Mouse (Mus musculus) liver, embryonic 14.5 days (tissue): ENCODE measurements around the gene Prkn. TPM values are rescaled to one million over a fixed set of nuclear protein-coding genes. Genes with fewer than 3 reads are reported as not detected.

Experiments
- ATAC-seq: fragments of 200-750 bp; cut with Nextera tagmentation; 2 replicates; pipeline ENCODE4 v1.8.0; 2017; ENCODE audit warnings: moderate number of reproducible peaks, mild to moderate bottlenecking, moderate library complexity; ENCODE audit not compliant: insufficient read depth
- DNase-seq, 3 experiments: peaks; one replicate each; pipeline ENCODE4 v3.0.0-alpha.2; 2012 to 2013; ENCODE audit warnings: low read depth in 3 of 3, low spot score in 3 of 3
- H3K27ac ChIP-seq: fragments of 300-500 bp; sonication (generic); 2 replicates; pipeline ENCODE4 v1.5.1; 2014; ENCODE audit warnings: moderate library complexity, mild to moderate bottlenecking, control low read depth, inconsistent platforms
- H3K27me3 ChIP-seq: fragments of 300-500 bp; sonication (generic); 2 replicates; pipeline ENCODE4 v1.6.1; 2014; ENCODE audit warnings: mild to moderate bottlenecking, low read length, moderate library complexity; ENCODE audit not compliant: control insufficient read depth, insufficient read depth
- H3K36me3 ChIP-seq: fragments of 300-500 bp; sonication (generic); replicated peaks from 2 replicates; pipeline ENCODE4 v1.6.1; 2014; ENCODE audit warnings: low read depth; ENCODE audit not compliant: control insufficient read depth, insufficient read depth
- H3K4me1 ChIP-seq, 2 experiments: fragments of 200-500 bp in 1 of 2; fragments of 300-500 bp in 1 of 2; sonication (generic) in 1 of 2; replicated peaks; 2 replicates each; pipeline ENCODE4 v1.6.1; 2012 to 2014; ENCODE audit warnings: antibody characterized with exemption in 1 of 2, inconsistent platforms in 1 of 2, low read length in 1 of 2; ENCODE audit not compliant: control insufficient read depth in 2 of 2, insufficient read depth in 2 of 2
- H3K4me2 ChIP-seq: fragments of 300-500 bp; sonication (generic); 2 replicates; pipeline ENCODE4 v1.6.1; 2014; ENCODE audit warnings: low read depth, mild to moderate bottlenecking, control low read depth, moderate library complexity
- H3K4me3 ChIP-seq, 2 experiments: fragments of 200-500 bp in 1 of 2; fragments of 300-500 bp in 1 of 2; sonication (generic) in 1 of 2; 2 replicates each; pipeline ENCODE4 v1.5.1; 2012 to 2014; ENCODE audit warnings: low read depth in 2 of 2, low read length in 2 of 2, mild to moderate bottlenecking in 2 of 2, control low read depth in 1 of 2, inconsistent platforms in 1 of 2, moderate library complexity in 1 of 2; ENCODE audit not compliant: insufficient read depth in 1 of 2
- H3K9ac ChIP-seq: fragments of 300-500 bp; sonication (generic); replicated peaks from 2 replicates; pipeline ENCODE4 v1.6.1; 2014; ENCODE audit warnings: mild to moderate bottlenecking, control low read depth, moderate library complexity
- H3K9me3 ChIP-seq: fragments of 300-500 bp; sonication (generic); 2 replicates; pipeline ENCODE4 v1.6.1; 2016; ENCODE audit warnings: low read length, mixed read lengths; ENCODE audit not compliant: control insufficient read depth
- CTCF ChIP-seq: IDR thresholded peaks from 2 replicates; pipeline ENCODE4 v1.5.1; 2016; ENCODE audit warnings: antibody characterized with exemption, low read depth, control low read depth
- EP300 ChIP-seq: IDR thresholded peaks from 2 replicates; pipeline ENCODE4 v1.6.1; 2016; ENCODE audit warnings: antibody characterized with exemption, low read depth
- WGBS: fragments of 180-500 bp; shearing (Covaris S2); extraction: QIAGEN DNeasy Blood & Tissue Kit; methylation state at CpG from one replicate; pipeline ENCODE4 v1.1.7; 2014; ENCODE audit not compliant: insufficient replicate concordance; 5-methylcytosine and 5-hydroxymethylcytosine counted together
- polyA plus RNA-seq, 2 experiments: library from polyadenylated mRNA; depleted of rRNA in 1 of 2; stranded (reverse) in 1 of 2; unstranded in 1 of 2; fragments of >200 nt; fragmentation: Nextera tagmentation in 1 of 2; extraction: Ambion mirVana in 1 of 2; gene quantifications; 2 replicates each; pipeline versions ENCODE4 v1.2.1 to v1.2.3; 2012 to 2014

The Prkn gene
- polyA plus RNA-seq (2012; rRNA removed) = 0.17 and 0.19 TPM in 2 replicates
- 0.30 and 0.61 TPM in 2 replicates for polyA plus RNA-seq (2014; fragmentation: Nextera tagmentation; extraction: Ambion mirVana)

GRCm38 (mm10) chr17:10840148-10840707 lies at the start of gene Prkn, which contains the start of gene Pacrg:
Prkn (plus strand) TSS chr17:10840384.
Pacrg (minus strand) TSS chr17:10840311.
- Histone ChIP-seq H3K36me3 (no peaks in the 10 kb centered on the region), H3K4me2 (peak within 1 kb of the TSS; percentile 82), H3K9ac (peak within 1 kb of the TSS; percentile 63), H3K4me3 (peak within 1 kb of the TSS; percentile 63 to 70), H3K9me3 (no peaks in the 10 kb centered on the region), H3K27me3 (no peaks in the 10 kb centered on the region), H3K27ac (no peak within 1 kb of the TSS), H3K4me1 (peaks cover 0 to 9% of the 10 kb centered on the region in 2 experiments; a peak in 2 of 4 replicates)
- TF ChIP-seq CTCF (no peak), EP300 (no peak)
- DNase-seq = peak; percentile 87 to 94 (median 89)
- under 1% methylated on average over 54 of the region's 58 CpGs for WGBS
- ATAC-seq = peak; percentile 91

GRCm38 (mm10) chr17:10791661-10792060 lies 48.5 kb upstream of the Prkn start:
- no peak overlapping the region for H3K27ac ChIP-seq
- no peaks in the 10 kb centered on the region for H3K27me3 ChIP-seq
- 46% methylated on average over 3 of the region's 3 CpGs for WGBS
- no peak for TF ChIP-seq EP300
- DNase-seq (no peak), ATAC-seq (no peak)
- no peaks in the 10 kb centered on the region for H3K9me3 ChIP-seq
- H3K9ac ChIP-seq = no peak overlapping the region
- H3K4me2 ChIP-seq = no peak overlapping the region
- no peak overlapping the region for H3K4me3 ChIP-seq
- no peaks in the 10 kb centered on the region for H3K4me1 ChIP-seq
- H3K36me3 ChIP-seq = no peaks in the 10 kb centered on the region

- no peak overlapping the region for H3K4me2 ChIP-seq
- no peak for TF ChIP-seq EP300
- no peak for TF ChIP-seq CTCF
- no peak overlapping the region for H3K4me3 ChIP-seq
- H3K4me1 ChIP-seq = no peaks in the 10 kb centered on the region
- H3K9ac ChIP-seq = no peak overlapping the region
- 63% methylated on average over 4 of the region's 4 CpGs for WGBS
- no peak overlapping the region for H3K27ac ChIP-seq
- no peak for ATAC-seq
- no peaks in the 10 kb centered on the region for H3K9me3 ChIP-seq
- no peak for DNase-seq
- H3K27me3 ChIP-seq = no peaks in the 10 kb centered on the region
- no peaks in the 10 kb centered on the region for H3K36me3 ChIP-seq
Observed at GRCm38 (mm10) chr17:10806692-10807091, 33.5 kb upstream of the Prkn start.

GRCm38 (mm10) chr17:10807261-10807998 lies 32.8 kb upstream of the Prkn start:
- ATAC-seq (no peak), DNase-seq (no peak)
- Histone ChIP-seq H3K9me3 (no peaks in the 10 kb centered on the region), H3K36me3 (no peaks in the 10 kb centered on the region), H3K4me2 (no peak overlapping the region), H3K9ac (no peak overlapping the region), H3K4me1 (no peaks in the 10 kb centered on the region), H3K27ac (no peak overlapping the region), H3K27me3 (no peaks in the 10 kb centered on the region), H3K4me3 (no peak overlapping the region)
- WGBS = 68% methylated on average over 13 of the region's 13 CpGs
- no peak for TF ChIP-seq CTCF
- no peak for TF ChIP-seq EP300

GRCm38 (mm10) chr17:10808571-10808970 lies 31.6 kb upstream of the Prkn start:
- H3K27me3 ChIP-seq = no peaks in the 10 kb centered on the region
- no peak overlapping the region for H3K4me3 ChIP-seq
- H3K9ac ChIP-seq = no peak overlapping the region
- H3K9me3 ChIP-seq = no peaks in the 10 kb centered on the region
- no peaks in the 10 kb centered on the region for H3K36me3 ChIP-seq
- H3K27ac ChIP-seq = no peak overlapping the region
- TF ChIP-seq EP300 = no peak
- TF ChIP-seq CTCF = no peak
- no peak overlapping the region for H3K4me2 ChIP-seq
- H3K4me1 ChIP-seq = no peaks in the 10 kb centered on the region
- ATAC-seq = no peak
- 37% methylated on average over 2 of the region's 2 CpGs for WGBS
- DNase-seq = no peak
